Mouse (Mus musculus): ENCODE data around the gene Zfp94. TPM values are rescaled to one million over a fixed set of nuclear protein-coding genes. Genes with fewer than 3 reads are reported as not detected.

Gene Zfp94
- polyA plus RNA-seq, 1 experiment from 2014 or later, result 24.2 TPM

DNA sequence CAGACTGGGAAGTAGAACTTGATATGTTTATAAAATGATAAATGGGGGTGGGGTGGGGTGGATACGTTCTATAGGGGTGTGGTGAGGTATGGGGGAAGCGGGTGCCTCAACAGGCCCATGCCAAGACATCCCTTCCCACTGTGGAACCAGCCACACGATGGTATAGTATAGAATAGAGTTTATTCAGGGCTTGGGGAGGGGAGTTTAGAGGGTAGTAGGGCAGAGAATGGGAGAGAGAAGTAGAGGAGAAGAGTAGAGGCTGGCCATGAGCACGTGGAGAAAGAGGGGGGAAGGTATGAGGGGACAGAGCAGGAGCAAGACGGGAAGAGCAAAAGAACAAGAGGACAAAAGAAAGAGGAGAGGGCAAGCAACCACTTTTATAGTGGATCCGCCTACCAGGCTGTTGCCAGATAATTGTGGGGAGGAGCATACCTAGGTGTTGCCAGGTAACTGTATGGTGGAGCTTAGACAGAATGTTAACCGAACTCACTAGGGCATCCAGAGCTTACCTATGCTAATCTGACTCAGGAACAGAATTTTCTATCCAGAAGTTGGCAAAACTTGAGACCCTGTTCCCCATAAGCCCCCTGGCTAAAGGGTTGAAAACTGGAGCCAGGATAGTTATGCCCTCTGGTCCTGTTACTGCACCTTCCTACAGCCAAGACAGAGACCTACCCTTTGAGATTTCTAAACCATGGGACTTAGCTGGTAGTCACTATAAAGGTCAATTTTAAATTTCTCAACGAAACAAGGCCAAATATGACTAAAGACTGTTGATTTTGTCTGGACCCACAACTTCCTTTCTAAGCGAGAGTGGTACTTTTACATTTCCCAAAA lies 62.5 kb downstream of the Zfp94 start:
- Histone ChIP-seq H3K27me3 (ENCODE audit: control insufficient read depth, insufficient read depth, low read length) (no peaks in the 10 kb centered on the region), H3K4me3 (ENCODE audit: low read depth, low read length) (peak overlapping the region; percentile 44), H3K27ac (ENCODE audit: low read depth, low read length) (no peak overlapping the region), H3K36me3 (ENCODE audit: control insufficient read depth, insufficient read depth, low read length) (no peaks in the 10 kb centered on the region), H3K9me3 (ENCODE audit: control insufficient read depth, low read length) (no peaks in the 10 kb centered on the region), H3K4me2 (ENCODE audit: low read depth, low read length) (peak overlapping the region; percentile 64), H3K4me1 (ENCODE audit: control insufficient read depth, insufficient read depth, low read length) (0 out of 2 replicates have a peak, but pooled peaks cover 7% of the 10 kb centered on the region), H3K9ac (replicated peaks; ENCODE audit: low read depth, low read length) (no peak overlapping the region)
- peak; percentile 73 for ATAC-seq (ENCODE audit: low read depth)
- 64% methylated on average over 9 of the region's 9 CpGs for WGBS

Small RNA genes within 50 kb of the gene (microRNA-seq; reads per million reads assigned to microRNA genes)
- gene Gm27592, result not detected

Other genes starting within 250 kb of the Zfp94 start
- 38.6 and 41.8 TPM in 2 replicates for gene Zfp180, start 234.7 kb downstream of the Zfp94 start, polyA plus RNA-seq (2014; fragmentation: Nextera tagmentation; extraction: Ambion mirVana)
- 11.2 and 11.7 TPM in 2 replicates for gene Zfp112, start 204.4 kb downstream of the Zfp94 start, polyA plus RNA-seq (2014; fragmentation: Nextera tagmentation; extraction: Ambion mirVana)
- 27.8 and 32.4 TPM in 2 replicates for gene Zfp235, start 182.5 kb downstream of the Zfp94 start, polyA plus RNA-seq (2014; fragmentation: Nextera tagmentation; extraction: Ambion mirVana)
- gene Zfp114, start 141.6 kb downstream of the Zfp94 start, polyA plus RNA-seq (2014; fragmentation: Nextera tagmentation; extraction: Ambion mirVana), result 3.8 and 4.0 TPM in 2 replicates
- 4.5 and 6.7 TPM in 2 replicates for gene Zfp111, start 105.2 kb downstream of the Zfp94 start, polyA plus RNA-seq (2014; fragmentation: Nextera tagmentation; extraction: Ambion mirVana)
- 3.8 and 4.5 TPM in 2 replicates for gene Zfp109, start 79.1 kb downstream of the Zfp94 start, polyA plus RNA-seq (2014; fragmentation: Nextera tagmentation; extraction: Ambion mirVana)
- 7.0 and 7.2 TPM in 2 replicates for gene Zfp108, start 61.9 kb downstream of the Zfp94 start, polyA plus RNA-seq (2014; fragmentation: Nextera tagmentation; extraction: Ambion mirVana)
- 6.4 and 8.9 TPM in 2 replicates for gene Zfp93, start 46.2 kb downstream of the Zfp94 start, polyA plus RNA-seq (2014; fragmentation: Nextera tagmentation; extraction: Ambion mirVana)
- 37.3 and 39.6 TPM in 2 replicates for gene Zfp61, start 15.4 kb downstream of the Zfp94 start, polyA plus RNA-seq (2014; fragmentation: Nextera tagmentation; extraction: Ambion mirVana)
- gene Tescl, start 17.3 kb upstream of the Zfp94 start, polyA plus RNA-seq (2014; fragmentation: Nextera tagmentation; extraction: Ambion mirVana), result 0.32 and 0.99 TPM in 2 replicates
- not detected in 2 replicates for gene Lypd5, start 32.5 kb upstream of the Zfp94 start, polyA plus RNA-seq (2014; fragmentation: Nextera tagmentation; extraction: Ambion mirVana)
- gene Kcnn4, start 53.6 kb upstream of the Zfp94 start, polyA plus RNA-seq (2014; fragmentation: Nextera tagmentation; extraction: Ambion mirVana), result 2.0 and 2.1 TPM in 2 replicates
- gene Smg9, start 83.0 kb upstream of the Zfp94 start, polyA plus RNA-seq (2014; fragmentation: Nextera tagmentation; extraction: Ambion mirVana), result 32.9 and 34.9 TPM in 2 replicates
- not detected in 2 replicates for gene Irgc1, start 135.6 kb upstream of the Zfp94 start, polyA plus RNA-seq (2014; fragmentation: Nextera tagmentation; extraction: Ambion mirVana)
- 0.81 and 1.6 TPM in 2 replicates for gene Plaur, start 145.8 kb upstream of the Zfp94 start, polyA plus RNA-seq (2014; fragmentation: Nextera tagmentation; extraction: Ambion mirVana)
- 15.9 and 22.6 TPM in 2 replicates for gene Cadm4, start 165.4 kb upstream of the Zfp94 start, polyA plus RNA-seq (2014; fragmentation: Nextera tagmentation; extraction: Ambion mirVana)
- gene Zfp428, start 190.3 kb upstream of the Zfp94 start, polyA plus RNA-seq (2014; fragmentation: Nextera tagmentation; extraction: Ambion mirVana), result 165 and 211 TPM in 2 replicates
- 1.6 and 2.2 TPM in 2 replicates for gene AC161166.1, start 195.8 kb upstream of the Zfp94 start, polyA plus RNA-seq (2014; fragmentation: Nextera tagmentation; extraction: Ambion mirVana)
- 21.5 and 27.0 TPM in 2 replicates for gene Irgq, start 214.0 kb upstream of the Zfp94 start, polyA plus RNA-seq (2014; fragmentation: Nextera tagmentation; extraction: Ambion mirVana)
- not detected in 2 replicates for gene Pinlyp, start 229.5 kb upstream of the Zfp94 start, polyA plus RNA-seq (2014; fragmentation: Nextera tagmentation; extraction: Ambion mirVana)
- 54.1 and 57.4 TPM in 2 replicates for gene Xrcc1, start 229.6 kb upstream of the Zfp94 start, polyA plus RNA-seq (2014; fragmentation: Nextera tagmentation; extraction: Ambion mirVana)